Mouse (Mus musculus) hindbrain, embryonic 13.5 days (tissue): ENCODE measurements around the gene Ppp2r5a. TPM values are rescaled to one million over a fixed set of nuclear protein-coding genes. Genes with fewer than 3 reads are reported as not detected.

Experiments
- ATAC-seq: fragments of 200-750 bp; cut with Nextera tagmentation; 2 replicates; pipeline ENCODE4 v1.8.0; 2017; ENCODE audit warnings: moderate TSS enrichment; ENCODE audit not compliant: low FRiP score
- H3K27ac ChIP-seq: fragments of 300-500 bp; sonication (generic); 2 replicates; pipeline ENCODE4 v1.5.1; 2015; ENCODE audit warnings: inconsistent platforms, mild to moderate bottlenecking, moderate library complexity
- H3K27me3 ChIP-seq: fragments of 300-500 bp; sonication (generic); 2 replicates; pipeline ENCODE4 v1.6.1; 2015; ENCODE audit warnings: mild to moderate bottlenecking, inconsistent platforms
- H3K36me3 ChIP-seq: fragments of 300-500 bp; sonication (generic); 2 replicates; pipeline ENCODE4 v1.6.1; 2015; ENCODE audit warnings: mild to moderate bottlenecking, inconsistent platforms
- H3K4me1 ChIP-seq: fragments of 300-500 bp; sonication (generic); replicated peaks from 2 replicates; pipeline ENCODE4 v1.6.1; 2015; ENCODE audit warnings: inconsistent platforms
- H3K4me2 ChIP-seq: fragments of 300-500 bp; sonication (generic); 2 replicates; pipeline ENCODE4 v1.6.1; 2015; ENCODE audit warnings: inconsistent platforms, mild to moderate bottlenecking, moderate library complexity
- H3K4me3 ChIP-seq: fragments of 300-500 bp; sonication (generic); 2 replicates; pipeline ENCODE4 v1.5.1; 2015; ENCODE audit warnings: mild to moderate bottlenecking, inconsistent platforms
- H3K9ac ChIP-seq: fragments of 300-500 bp; sonication (generic); 2 replicates; pipeline ENCODE4 v1.6.1; 2015; ENCODE audit warnings: mild to moderate bottlenecking, inconsistent platforms
- H3K9me3 ChIP-seq: fragments of 300-500 bp; sonication (generic); 2 replicates; pipeline ENCODE4 v1.6.1; 2016; ENCODE audit warnings: inconsistent platforms
- WGBS: fragments of 180-500 bp; shearing (Covaris S2); methylation state at CpG from one replicate; pipeline ENCODE4 v1.1.7; 2015; 5-methylcytosine and 5-hydroxymethylcytosine counted together
- polyA plus RNA-seq: library from polyadenylated mRNA; unstranded; fragments of >200 nt; fragmentation: Nextera tagmentation; extraction: Ambion mirVana; gene quantifications from 2 replicates; pipeline ENCODE4 v1.2.1, GENCODE M21; 2015

Ppp2r5a gene
- polyA plus RNA-seq, 1 experiment from 2014 or later, result 7.5 TPM

GRCm38 (mm10) chr1:191414432-191414831 is 11.4 kb upstream of the Ppp2r5a start:
- H3K36me3 ChIP-seq, result no peaks in the 10 kb centered on the region
- 91% methylated on average over 6 of the region's 6 CpGs for WGBS
- H3K4me3 ChIP-seq, result no peak overlapping the region
- H3K9me3 ChIP-seq, result no peaks in the 10 kb centered on the region
- H3K27ac ChIP-seq, result no peak overlapping the region
- H3K9ac ChIP-seq, result no peak overlapping the region
- ATAC-seq, result no peak
- no peaks in the 10 kb centered on the region for H3K27me3 ChIP-seq
- no peaks in the 10 kb centered on the region; the same call in 1 of the 2 replicates for H3K4me1 ChIP-seq
- no peak overlapping the region for H3K4me2 ChIP-seq

- no peak for ATAC-seq
- no peak overlapping the region for H3K4me2 ChIP-seq
- no peak overlapping the region for H3K27ac ChIP-seq
- H3K36me3 ChIP-seq, result no peaks in the 10 kb centered on the region
- no peaks in the 10 kb centered on the region for H3K27me3 ChIP-seq
- no peaks in the 10 kb centered on the region; the same call in 1 of the 2 replicates for H3K4me1 ChIP-seq
- WGBS, result 60% methylated on average over 6 of the region's 6 CpGs
- no peaks in the 10 kb centered on the region for H3K9me3 ChIP-seq
- H3K9ac ChIP-seq, result no peak overlapping the region
- no peak overlapping the region for H3K4me3 ChIP-seq
Measured at GRCm38 (mm10) chr1:191413691-191414415, 10.8 kb upstream of the Ppp2r5a start.

- H3K27me3 ChIP-seq, result no peaks in the 10 kb centered on the region
- H3K9ac ChIP-seq, result no peak overlapping the region
- WGBS, result 54% methylated on average over 10 of the region's 10 CpGs
- H3K4me2 ChIP-seq, result no peak overlapping the region
- no peaks in the 10 kb centered on the region; the same call in 1 of the 2 replicates for H3K4me1 ChIP-seq
- H3K27ac ChIP-seq, result no peak overlapping the region
- H3K9me3 ChIP-seq, result no peaks in the 10 kb centered on the region
- no peak for ATAC-seq
- no peaks in the 10 kb centered on the region for H3K36me3 ChIP-seq
- H3K4me3 ChIP-seq, result no peak overlapping the region
Measured at GRCm38 (mm10) chr1:191410294-191411036, 7.4 kb upstream of the Ppp2r5a start.

GRCm38 (mm10) chr1:191407246-191407645 is 4.2 kb upstream of the Ppp2r5a start:
- Histone ChIP-seq H3K4me3 (no peak overlapping the region), H3K4me2 (no peak overlapping the region), H3K36me3 (no peaks in the 10 kb centered on the region), H3K4me1 (no peaks in the 10 kb centered on the region), H3K27me3 (no peaks in the 10 kb centered on the region), H3K9me3 (no peaks in the 10 kb centered on the region), H3K9ac (no peak overlapping the region), H3K27ac (no peak overlapping the region)
- 70% methylated on average over 12 of the region's 12 CpGs for WGBS
- ATAC-seq, result no peak

- Histone ChIP-seq H3K36me3 (no peaks in the 10 kb centered on the region), H3K9ac (no peak overlapping the region), H3K9me3 (no peaks in the 10 kb centered on the region), H3K4me3 (no peak overlapping the region), H3K4me2 (no peak overlapping the region), H3K27me3 (no peaks in the 10 kb centered on the region), H3K27ac (no peak overlapping the region), H3K4me1 (no peaks in the 10 kb centered on the region)
- no peak for ATAC-seq
- WGBS, result 93% methylated on average over 8 of the region's 8 CpGs
Measured at GRCm38 (mm10) chr1:191406516-191406915, 3.4 kb upstream of the Ppp2r5a start.

DNA sequence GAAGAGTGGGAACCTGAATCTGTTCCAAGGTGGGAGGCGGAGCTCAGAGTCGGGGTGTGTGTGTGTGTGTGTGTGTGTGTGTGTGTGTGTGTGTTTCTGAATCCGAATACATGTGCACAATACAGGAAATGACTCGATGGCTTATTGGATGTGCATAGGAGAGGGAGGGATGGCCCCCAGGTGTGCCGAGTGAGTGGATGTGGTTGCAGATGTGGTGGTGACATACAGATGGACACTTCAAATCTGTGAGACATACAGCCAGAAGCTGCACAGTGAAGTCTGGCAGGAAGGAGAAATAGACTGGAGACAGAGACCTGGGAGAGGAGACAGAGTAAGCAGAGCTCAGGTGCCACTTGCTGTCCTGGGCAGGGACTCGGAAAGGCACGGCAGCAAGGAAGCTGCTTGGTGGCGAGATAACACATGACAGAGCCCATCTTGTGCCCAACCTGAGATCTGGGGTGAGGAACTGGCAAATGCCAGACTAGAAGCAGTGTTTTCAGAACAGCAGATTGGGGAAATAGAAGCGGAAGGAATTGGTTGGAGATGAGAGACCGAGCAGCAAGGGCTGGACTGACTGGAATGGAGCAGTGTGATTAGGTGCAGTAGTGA is 1.8 kb upstream of the Ppp2r5a start:
- WGBS, result 88% methylated on average over 10 of the region's 10 CpGs

GRCm38 (mm10) chr1:191404301-191404700 is 1.2 kb upstream of the Ppp2r5a start:
- H3K4me1 ChIP-seq, result no peaks in the 10 kb centered on the region
- ATAC-seq, result no peak
- no peak overlapping the region for H3K4me2 ChIP-seq

More for the DNA sequence above, 1.8 kb upstream of the Ppp2r5a start:
- no peaks in the 10 kb centered on the region for H3K9me3 ChIP-seq
- no peak overlapping the region for H3K27ac ChIP-seq
- H3K27me3 ChIP-seq, result 0 out of 2 replicates have a peak, but pooled peaks cover 3% of the 10 kb centered on the region
- no peak overlapping the region for H3K4me3 ChIP-seq
- H3K36me3 ChIP-seq, result no peaks in the 10 kb centered on the region
- no peak overlapping the region for H3K4me2 ChIP-seq
- no peaks in the 10 kb centered on the region for H3K4me1 ChIP-seq
- no peak overlapping the region for H3K9ac ChIP-seq
- no peak for ATAC-seq

GRCm38 (mm10) chr1:191402506-191402905 is 566 bp downstream of the Ppp2r5a start:
- H3K27ac ChIP-seq, result no peak overlapping the region
- H3K4me2 ChIP-seq, result no peak overlapping the region
- WGBS, result 51% methylated on average over 7 of the region's 7 CpGs
- no peak for ATAC-seq
- no peaks in the 10 kb centered on the region for H3K36me3 ChIP-seq
- H3K27me3 ChIP-seq, result 0 out of 2 replicates have a peak, but pooled peaks cover 3% of the 10 kb centered on the region
- no peaks in the 10 kb centered on the region for H3K9me3 ChIP-seq
- H3K9ac ChIP-seq, result no peak overlapping the region
- H3K4me3 ChIP-seq, result no peak overlapping the region
- 0 out of 2 replicates have a peak, but pooled peaks cover 2% of the 10 kb centered on the region for H3K4me1 ChIP-seq

More at GRCm38 (mm10) chr1:191404301-191404700, 1.2 kb upstream of the Ppp2r5a start:
- WGBS, result 36% methylated on average over 1 of the region's 1 CpGs
- Histone ChIP-seq H3K36me3 (no peaks in the 10 kb centered on the region), H3K4me3 (no peak overlapping the region), H3K27me3 (0 out of 2 replicates have a peak, but pooled peaks cover 3% of the 10 kb centered on the region), H3K9me3 (no peaks in the 10 kb centered on the region), H3K9ac (no peak overlapping the region), H3K27ac (no peak overlapping the region)

DNA sequence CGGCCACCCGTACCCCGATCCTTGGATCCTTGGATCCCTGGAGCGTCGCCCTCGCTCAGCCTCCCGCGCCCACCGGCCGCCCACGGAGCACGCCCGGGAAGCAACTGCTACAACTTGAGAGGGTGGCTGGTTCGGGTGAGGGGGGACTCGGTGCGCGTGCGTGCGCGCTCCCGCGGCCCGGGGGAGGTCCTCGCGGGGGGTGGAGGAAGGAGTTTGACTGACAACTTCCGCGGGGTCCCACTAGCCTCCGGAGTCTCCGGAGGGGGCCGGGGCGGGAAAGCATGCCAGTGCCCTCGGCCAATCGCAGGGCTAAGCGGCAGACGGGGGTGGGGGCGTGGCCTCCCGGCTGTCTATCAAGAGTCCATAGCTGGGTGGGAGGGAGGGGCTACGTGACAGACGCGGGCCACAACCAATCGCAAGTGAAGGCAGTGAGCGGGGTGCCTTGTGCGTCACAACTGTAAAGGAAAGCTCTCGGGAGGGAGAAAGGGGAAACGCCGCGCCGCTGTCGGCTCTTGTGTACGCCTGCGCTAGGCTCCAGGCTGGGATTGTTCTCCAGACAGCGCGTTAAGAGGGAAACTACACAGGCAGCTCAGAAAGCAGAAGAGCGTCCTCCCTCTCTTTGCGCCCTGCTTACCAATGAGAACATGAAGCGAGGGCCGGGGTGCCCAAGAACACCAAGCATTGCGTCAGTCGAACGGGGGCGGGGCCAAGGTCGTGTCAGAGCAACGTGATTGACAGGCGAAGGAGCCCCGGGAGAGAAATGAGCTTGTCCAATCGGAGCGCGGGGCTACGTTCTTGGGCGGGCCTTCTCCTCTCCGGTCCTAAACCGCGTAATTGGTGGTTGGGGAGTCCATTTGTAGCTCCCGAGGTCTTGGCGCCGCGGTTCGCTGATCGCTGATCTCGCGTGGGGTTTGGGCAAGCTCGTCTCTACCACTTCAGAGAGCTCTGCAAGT is 5.9 kb downstream of the Ppp2r5a start:
- peak overlapping the region; percentile 77 for H3K9ac ChIP-seq
- under 1% methylated on average over 77 of the region's 82 CpGs for WGBS
- ATAC-seq, result peak; percentile 99
- H3K36me3 ChIP-seq, result no peaks in the 10 kb centered on the region
- no peaks in the 10 kb centered on the region for H3K9me3 ChIP-seq
- peak overlapping the region; percentile 72 for H3K4me3 ChIP-seq
- H3K4me2 ChIP-seq, result peak overlapping the region; percentile 62
- peaks cover 10% of the 10 kb centered on the region for H3K27me3 ChIP-seq
- H3K4me1 ChIP-seq, result peaks cover 8% of the 10 kb centered on the region; the same call in 1 of the 2 replicates
- peak overlapping the region; percentile 97 for H3K27ac ChIP-seq

- Histone ChIP-seq H3K27ac (peak overlapping the region; percentile 79), H3K9me3 (no peaks in the 10 kb centered on the region), H3K27me3 (peaks cover 10% of the 10 kb centered on the region), H3K9ac (peak overlapping the region; percentile 77), H3K4me3 (peak overlapping the region; percentile 72), H3K4me1 (peaks cover 8% of the 10 kb centered on the region; the same call in 1 of the 2 replicates), H3K4me2 (peak overlapping the region; percentile 62), H3K36me3 (no peaks in the 10 kb centered on the region)
- WGBS, result under 1% methylated on average over 46 of the region's 74 CpGs
- ATAC-seq, result peak; percentile 16; the same call in 1 of the 2 replicates
Measured at GRCm38 (mm10) chr1:191396446-191396845, 6.6 kb downstream of the Ppp2r5a start.

DNA sequence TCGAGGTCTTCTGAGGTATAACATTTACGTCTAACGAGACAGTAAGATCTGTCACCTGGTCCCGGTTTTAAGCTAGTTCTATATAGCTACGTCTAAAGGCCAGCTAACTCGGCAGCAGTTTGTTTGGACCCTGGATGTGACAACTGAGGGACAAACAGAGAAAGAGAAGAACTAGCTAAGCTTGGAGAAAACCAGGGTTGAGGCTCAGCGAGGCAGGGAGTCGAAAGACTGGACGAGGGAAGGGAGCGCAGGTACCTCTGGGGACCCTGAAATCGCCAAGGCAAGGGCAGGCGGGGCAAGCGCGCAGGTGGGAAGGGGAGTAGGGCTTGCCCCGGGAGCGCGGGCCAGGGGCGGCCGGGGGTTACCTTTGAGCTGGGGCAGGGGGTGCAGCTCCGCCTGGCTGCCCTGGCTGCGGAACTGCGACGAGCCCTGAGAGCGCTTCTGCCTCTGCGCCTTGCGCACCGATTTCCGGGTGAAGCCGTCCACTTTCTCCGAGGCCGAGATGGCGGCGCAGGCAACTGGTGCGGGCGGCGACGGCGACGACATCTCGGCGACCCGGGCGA is 7.1 kb downstream of the Ppp2r5a start:
- H3K27ac ChIP-seq, result peak overlapping the region; percentile 79
- peaks cover 10% of the 10 kb centered on the region for H3K27me3 ChIP-seq
- H3K36me3 ChIP-seq, result no peaks in the 10 kb centered on the region
- no peaks in the 10 kb centered on the region for H3K9me3 ChIP-seq
- H3K4me3 ChIP-seq, result peak overlapping the region; percentile 72
- H3K4me2 ChIP-seq, result peak overlapping the region; percentile 62
- ATAC-seq, result no peak
- WGBS, result under 1% methylated on average over 43 of the region's 43 CpGs
- peak overlapping the region; percentile 77 for H3K9ac ChIP-seq
- peaks cover 8% of the 10 kb centered on the region; the same call in 1 of the 2 replicates for H3K4me1 ChIP-seq
